Mouse (Mus musculus): ENCODE data around the gene Asl. TPM values are rescaled to one million over a fixed set of nuclear protein-coding genes. Genes with fewer than 3 reads are reported as not detected.

Gene Asl
- polyA plus RNA-seq, 1 experiment: 27.3 TPM

GRCm38 (mm10) chr5:130015104-130015503 is 13.9 kb downstream of the Asl start:
- no peaks in the 10 kb centered on the region for H3K4me1 ChIP-seq (ENCODE audit: control insufficient read depth, insufficient read depth, low read length)
- no peak for DNase-seq
- H3K4me3 ChIP-seq (replicated peaks; ENCODE audit: extremely low read depth, low read depth, low read length): no peak overlapping the region
- TF ChIP-seq POLR2A (IDR thresholded peaks at IDR 0.05; ENCODE audit: borderline replicate concordance, extremely low read depth, low read depth, low read length): no peak
- TF ChIP-seq CTCF (IDR thresholded peaks at IDR 0.05; ENCODE audit: insufficient read depth, low read length): 0 out of 2 replicates have a peak, but pooled peaks have one; percentile 2
- 97% methylated on average over 3 of the region's 3 CpGs for WGBS

GRCm38 (mm10) chr5:130010961-130011360 is 18.1 kb downstream of the Asl start:
- TF ChIP-seq CTCF (IDR thresholded peaks at IDR 0.05; ENCODE audit: insufficient read depth, low read length) (peak; percentile 47), POLR2A (IDR thresholded peaks at IDR 0.05; ENCODE audit: borderline replicate concordance, extremely low read depth, low read depth, low read length) (no peak)
- no peaks in the 10 kb centered on the region for H3K4me1 ChIP-seq (ENCODE audit: control insufficient read depth, insufficient read depth, low read length)
- 93% methylated on average over 5 of the region's 5 CpGs for WGBS
- DNase-seq: no peak
- no peak overlapping the region for H3K4me3 ChIP-seq (replicated peaks; ENCODE audit: extremely low read depth, low read depth, low read length)

GRCm38 (mm10) chr5:130009784-130010183 is 19.3 kb downstream of the Asl start:
- 97% methylated on average over 4 of the region's 4 CpGs for WGBS
- H3K4me3 ChIP-seq (replicated peaks; ENCODE audit: extremely low read depth, low read depth, low read length): no peak overlapping the region
- TF ChIP-seq CTCF (IDR thresholded peaks at IDR 0.05; ENCODE audit: insufficient read depth, low read length) (no peak), POLR2A (IDR thresholded peaks at IDR 0.05; ENCODE audit: borderline replicate concordance, extremely low read depth, low read depth, low read length) (no peak)

GRCm38 (mm10) chr5:130008034-130008590 is 20.9 kb downstream of the Asl start:
- WGBS: 80% methylated on average over 6 of the region's 6 CpGs
- TF ChIP-seq POLR2A (IDR thresholded peaks at IDR 0.05; ENCODE audit: borderline replicate concordance, extremely low read depth, low read depth, low read length) (no peak), CTCF (IDR thresholded peaks at IDR 0.05; ENCODE audit: insufficient read depth, low read length) (no peak)
- no peak for DNase-seq
- H3K4me1 ChIP-seq (ENCODE audit: control insufficient read depth, insufficient read depth, low read length): no peaks in the 10 kb centered on the region; the same call in 1 of the 2 replicates
- no peak overlapping the region for H3K4me3 ChIP-seq (replicated peaks; ENCODE audit: extremely low read depth, low read depth, low read length)

More at GRCm38 (mm10) chr5:130009784-130010183, 19.3 kb downstream of the Asl start:
- DNase-seq: no peak
- H3K4me1 ChIP-seq (ENCODE audit: control insufficient read depth, insufficient read depth, low read length): no peaks in the 10 kb centered on the region

- no peak for DNase-seq
- Histone ChIP-seq H3K4me1 (ENCODE audit: control insufficient read depth, insufficient read depth, low read length) (no peaks in the 10 kb centered on the region; the same call in 1 of the 2 replicates), H3K4me3 (replicated peaks; ENCODE audit: extremely low read depth, low read depth, low read length) (no peak overlapping the region)
- TF ChIP-seq CTCF (IDR thresholded peaks at IDR 0.05; ENCODE audit: insufficient read depth, low read length) (peak; percentile 6; the same call in 1 of the 2 replicates), POLR2A (IDR thresholded peaks at IDR 0.05; ENCODE audit: borderline replicate concordance, extremely low read depth, low read depth, low read length) (no peak)
- 87% methylated on average over 1 of the region's 1 CpGs for WGBS
Observed at GRCm38 (mm10) chr5:130007344-130007743, 21.7 kb downstream of the Asl start.

GRCm38 (mm10) chr5:130003229-130003628 is 25.8 kb downstream of the Asl start:
- WGBS: 26% methylated on average over 7 of the region's 7 CpGs
- peak overlapping the region; percentile 73 for H3K4me3 ChIP-seq (replicated peaks; ENCODE audit: extremely low read depth, low read depth, low read length)
- no peaks in the 10 kb centered on the region; the same call in 1 of the 2 replicates for H3K4me1 ChIP-seq (ENCODE audit: control insufficient read depth, insufficient read depth, low read length)
- TF ChIP-seq CTCF (IDR thresholded peaks at IDR 0.05; ENCODE audit: insufficient read depth, low read length) (no peak), POLR2A (IDR thresholded peaks at IDR 0.05; ENCODE audit: borderline replicate concordance, extremely low read depth, low read depth, low read length) (no peak)
- no peak for DNase-seq

- TF ChIP-seq CTCF (IDR thresholded peaks at IDR 0.05; ENCODE audit: insufficient read depth, low read length): no peak
- peak; percentile 77; the same call in 1 of the 2 replicates for TF ChIP-seq POLR2A (IDR thresholded peaks at IDR 0.05; ENCODE audit: borderline replicate concordance, extremely low read depth, low read depth, low read length)
- Histone ChIP-seq H3K4me3 (replicated peaks; ENCODE audit: extremely low read depth, low read depth, low read length) (peak within 1 kb of the TSS; percentile 73), H3K4me1 (ENCODE audit: control insufficient read depth, insufficient read depth, low read length) (no peaks in the 10 kb centered on the region; the same call in 1 of the 2 replicates)
- WGBS: under 1% methylated on average over 39 of the region's 39 CpGs
- DNase-seq: peak; percentile 84
Observed at GRCm38 (mm10) chr5:130002301-130003146, 26.5 kb downstream of the Asl start, which contains the start of gene Gusb. Gusb (minus strand) TSS chr5:130003049.

- TF ChIP-seq CTCF (IDR thresholded peaks at IDR 0.05; ENCODE audit: insufficient read depth, low read length) (no peak), POLR2A (IDR thresholded peaks at IDR 0.05; ENCODE audit: borderline replicate concordance, extremely low read depth, low read depth, low read length) (no peak)
- no peak for DNase-seq
- no peaks in the 10 kb centered on the region; the same call in 1 of the 2 replicates for H3K4me1 ChIP-seq (ENCODE audit: control insufficient read depth, insufficient read depth, low read length)
- 43% methylated on average over 5 of the region's 5 CpGs for WGBS
- H3K4me3 ChIP-seq (replicated peaks; ENCODE audit: extremely low read depth, low read depth, low read length): peak overlapping the region; percentile 25
Observed at GRCm38 (mm10) chr5:130001356-130001987, 27.6 kb downstream of the Asl start.

- 73% methylated on average over 12 of the region's 12 CpGs for WGBS
- TF ChIP-seq CTCF (IDR thresholded peaks at IDR 0.05; ENCODE audit: insufficient read depth, low read length) (no peak), POLR2A (IDR thresholded peaks at IDR 0.05; ENCODE audit: borderline replicate concordance, extremely low read depth, low read depth, low read length) (no peak)
- Histone ChIP-seq H3K4me3 (replicated peaks; ENCODE audit: extremely low read depth, low read depth, low read length) (no peak overlapping the region), H3K4me1 (ENCODE audit: control insufficient read depth, insufficient read depth, low read length) (no peaks in the 10 kb centered on the region; the same call in 1 of the 2 replicates)
- no peak for DNase-seq
Observed at GRCm38 (mm10) chr5:130000735-130001134, 28.3 kb downstream of the Asl start.

All from lung, adult 2 months (tissue).